Mouse (Mus musculus) megakaryocyte, adult 5-6 weeks (primary cell): ENCODE data around the gene Bpifb9a. TPM values are rescaled to one million over a fixed set of nuclear protein-coding genes. Genes with fewer than 3 reads are reported as not detected.
"Not testable (repeated sequence)": the region's sequence is repeated elsewhere in the genome, so short reads cannot be mapped to it uniquely, and the experiment has no call there.

Experiments used
- ATAC-seq: 2 replicates; pipeline ENCODE4 v1.8.0; 2016; ENCODE audit warnings: mild to moderate bottlenecking, inconsistent platforms; ENCODE audit not compliant: poor library complexity, severe bottlenecking
- total RNA-seq, 2 experiments: library from RNA; stranded (forward) in 1 of 2; stranded (reverse) in 1 of 2; fragments of 153-499, 151-499 nt in 1 of 2; fragments of 221-1000, 200-1000 nt in 1 of 2; gene quantifications; 2 replicates each; pipeline versions ENCODE4 v1.2.3 to v1.2.4; 2015 to 2017

Gene Bpifb9a
- total RNA-seq (2015) (not detected in 2 replicates), total RNA-seq (2017) (not detected in 2 replicates)

DNA sequence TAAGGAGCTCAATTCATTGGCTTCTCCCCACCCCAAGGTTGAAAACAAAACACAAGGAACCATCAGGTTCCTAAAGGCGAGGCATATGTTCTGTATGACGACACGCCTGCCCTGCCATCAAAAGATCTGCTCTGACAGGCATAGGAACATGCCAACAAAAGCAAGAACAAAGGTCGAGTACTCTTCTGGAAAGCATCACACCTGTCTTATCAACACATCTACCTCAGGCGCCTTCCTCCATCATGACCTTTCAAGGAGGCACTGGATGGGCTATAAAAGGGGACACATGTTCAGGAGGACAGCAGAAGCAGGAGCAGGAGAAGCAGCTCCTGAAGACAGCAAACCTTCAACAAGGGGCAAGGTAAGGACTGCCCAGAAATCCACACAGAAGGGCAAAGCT, at the start of gene Bpifb9a:
Gene Bpifb9a, plus strand, starts transcription at position 301 of the 400 bp plus-strand sequence.
- not testable (repeated sequence) for ATAC-seq

DNA sequence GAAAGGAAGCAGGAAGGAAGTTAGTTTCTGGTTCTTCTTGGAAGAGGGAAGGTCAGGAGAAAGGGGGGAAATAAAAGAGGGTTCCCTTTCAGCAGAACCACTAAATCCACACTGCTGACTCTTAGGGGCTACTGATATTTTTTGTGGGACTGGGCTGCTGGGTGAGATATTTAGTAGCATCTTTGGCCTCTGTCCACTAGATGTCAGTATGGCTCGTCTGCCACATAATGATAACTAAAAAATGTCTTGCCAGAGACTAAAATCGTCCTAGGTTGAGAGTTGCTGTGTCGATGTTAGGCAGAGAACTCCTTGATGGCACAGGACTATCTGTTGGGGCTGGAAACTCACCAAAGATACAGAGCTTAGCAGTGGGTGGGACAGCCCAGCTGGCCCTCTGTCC, 48.5 kb upstream of the Bpifb9a start:
- ATAC-seq, result no peak

DNA sequence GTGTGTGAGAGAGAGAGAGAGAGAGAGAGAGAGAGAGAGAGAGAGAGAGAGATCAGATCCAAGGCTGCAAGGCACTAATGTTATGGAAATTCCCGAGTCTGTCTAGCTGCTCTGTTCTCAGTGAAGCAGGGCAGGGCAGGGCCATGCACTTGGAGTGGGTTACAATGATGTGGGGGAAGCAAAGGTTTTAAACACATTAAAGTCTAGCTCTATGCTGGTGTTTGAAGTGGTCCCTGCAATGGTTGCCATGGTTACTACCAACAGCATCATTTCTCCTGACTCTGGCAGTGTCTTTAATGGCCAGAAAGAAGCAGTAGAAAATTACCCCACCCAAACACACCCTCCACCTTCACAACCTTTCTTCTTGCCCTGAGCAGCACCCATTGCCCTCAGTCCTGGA, 46.5 kb upstream of the Bpifb9a start:
- no peak for ATAC-seq

DNA sequence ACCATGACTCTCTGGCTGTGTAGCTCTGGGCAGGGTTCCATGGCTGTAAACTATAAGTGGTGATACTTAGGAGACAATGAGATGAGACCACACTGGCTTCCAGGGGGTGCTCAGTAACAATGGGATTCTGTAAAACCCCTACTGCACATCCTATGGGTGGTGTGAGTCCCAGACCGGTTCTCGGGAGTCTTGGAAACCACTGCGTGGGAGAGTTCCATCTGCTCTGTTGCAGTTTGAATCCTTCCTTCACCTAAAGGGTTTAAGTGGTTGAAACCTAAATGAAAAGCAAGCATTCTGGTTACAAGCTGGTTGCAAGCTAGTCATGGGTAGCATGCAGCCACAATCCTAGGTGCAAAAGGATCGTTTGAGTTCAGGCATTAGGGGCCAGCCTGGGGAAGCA, 45.8 kb upstream of the Bpifb9a start:
- no peak for ATAC-seq

DNA sequence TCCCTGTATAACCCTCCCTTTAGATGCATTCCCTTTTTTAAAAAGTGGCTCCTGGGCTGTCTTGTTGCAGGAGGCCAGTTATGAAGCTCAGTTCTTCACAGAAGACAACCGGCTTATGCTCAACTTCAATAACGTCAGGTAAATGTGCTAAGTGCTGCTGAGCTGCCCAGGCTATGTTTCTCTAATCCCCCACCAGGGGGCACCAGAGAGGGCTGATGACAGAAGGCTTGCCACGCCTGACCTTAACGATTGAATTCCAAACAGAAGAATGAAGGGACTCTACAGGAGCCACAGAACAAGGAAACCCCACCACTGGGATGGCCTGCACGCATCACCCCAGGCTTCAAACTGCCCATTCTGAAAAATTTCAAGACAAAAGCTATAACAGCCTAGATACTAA, 42.5 kb upstream of the Bpifb9a start:
- peak; percentile 72 for ATAC-seq

DNA sequence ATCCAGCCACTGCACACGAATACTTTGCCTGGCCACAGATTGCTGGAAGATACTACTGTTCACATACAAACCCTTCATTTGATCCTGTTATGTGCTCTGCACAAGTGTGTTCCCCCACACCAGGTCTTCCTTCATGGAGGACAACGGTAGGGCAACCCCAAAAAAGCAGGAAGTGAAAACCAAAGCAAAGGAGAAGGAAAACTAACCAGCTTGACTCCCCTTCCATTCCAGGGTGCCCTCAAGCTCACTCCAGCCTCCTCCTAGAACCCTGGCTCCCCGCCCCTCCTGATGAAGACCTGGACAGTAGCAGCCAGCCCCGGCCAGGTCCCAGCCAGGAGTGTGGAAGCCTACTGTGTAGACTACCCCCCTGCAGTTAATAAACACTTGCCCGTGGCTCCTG, 37.7 kb upstream of the Bpifb9a start:
- peak; percentile 77 for ATAC-seq

DNA sequence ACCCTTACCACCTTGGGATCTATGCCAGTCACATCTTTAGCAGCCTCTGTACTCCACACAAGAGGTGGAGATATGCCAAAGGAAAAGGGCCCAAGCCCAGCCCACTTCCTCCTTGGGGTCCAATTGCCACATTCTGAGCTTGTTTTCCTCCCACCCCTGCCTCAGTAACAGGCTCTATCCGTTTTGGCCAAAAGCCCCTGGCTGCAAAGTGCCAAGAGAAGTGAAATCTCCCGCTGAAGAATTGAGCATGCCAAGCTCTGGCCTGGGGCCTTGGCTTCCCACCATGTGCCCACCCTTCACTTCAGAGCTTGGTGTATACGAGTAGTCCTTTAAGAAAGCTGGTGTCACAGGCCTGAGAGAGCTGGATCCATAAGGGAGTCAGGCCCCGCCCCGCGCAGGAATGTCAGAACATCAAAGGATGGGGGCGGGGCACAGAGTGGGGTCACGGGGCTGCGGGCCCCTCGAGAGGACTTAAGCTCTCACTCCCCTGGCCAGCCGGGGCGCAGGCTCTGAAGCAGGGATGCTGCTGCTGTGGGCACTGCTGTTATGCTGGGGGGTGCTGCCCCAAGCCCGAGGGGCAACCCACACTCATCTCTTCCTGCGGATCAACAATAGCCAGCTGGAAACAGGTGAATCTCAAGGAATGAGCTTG, 34.3 kb upstream of the Bpifb9a start, which contains the start of gene Bpifb5:
Gene Bpifb5, plus strand, starts transcription at position 478 of the 652 bp plus-strand sequence.
- peak; percentile 28 for ATAC-seq

DNA sequence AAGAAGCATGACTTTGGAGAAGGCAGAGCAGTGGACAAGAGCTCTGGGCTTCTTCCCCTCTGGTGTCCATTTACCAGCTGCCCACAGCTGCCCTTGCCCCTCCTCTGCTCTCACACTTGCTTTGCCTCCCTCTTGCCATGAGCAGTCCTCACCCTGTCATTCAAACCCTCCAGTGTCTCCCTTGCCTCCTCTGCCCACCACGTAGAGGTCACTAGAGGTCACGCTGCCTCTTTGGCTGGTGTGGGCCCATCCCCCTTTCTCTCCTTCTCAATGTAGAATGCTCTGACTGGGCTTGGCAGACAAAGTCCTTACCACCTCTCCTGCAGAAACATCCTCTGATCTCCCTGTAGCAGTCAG, 33.8 kb upstream of the Bpifb9a start:
- no peak for ATAC-seq

DNA sequence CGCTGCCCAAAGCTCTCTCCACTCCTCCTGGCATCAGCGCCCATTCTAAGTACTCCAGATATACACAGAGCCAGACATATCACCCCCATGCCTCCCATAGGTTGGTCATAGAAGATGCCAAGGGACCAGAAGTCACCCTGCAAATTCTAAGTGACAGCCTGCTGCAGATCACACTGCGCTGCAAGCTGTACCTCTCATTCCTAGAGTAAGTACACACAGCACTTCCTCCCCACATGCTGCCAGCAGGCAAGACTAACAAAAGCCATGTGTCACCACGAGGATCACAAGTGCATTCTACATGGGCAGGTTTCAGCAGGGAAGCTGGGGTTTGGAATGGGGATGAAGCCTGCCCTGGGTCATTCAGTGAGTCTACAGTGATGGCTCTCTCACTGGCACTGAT, 30.7 kb upstream of the Bpifb9a start:
- no peak for ATAC-seq

DNA sequence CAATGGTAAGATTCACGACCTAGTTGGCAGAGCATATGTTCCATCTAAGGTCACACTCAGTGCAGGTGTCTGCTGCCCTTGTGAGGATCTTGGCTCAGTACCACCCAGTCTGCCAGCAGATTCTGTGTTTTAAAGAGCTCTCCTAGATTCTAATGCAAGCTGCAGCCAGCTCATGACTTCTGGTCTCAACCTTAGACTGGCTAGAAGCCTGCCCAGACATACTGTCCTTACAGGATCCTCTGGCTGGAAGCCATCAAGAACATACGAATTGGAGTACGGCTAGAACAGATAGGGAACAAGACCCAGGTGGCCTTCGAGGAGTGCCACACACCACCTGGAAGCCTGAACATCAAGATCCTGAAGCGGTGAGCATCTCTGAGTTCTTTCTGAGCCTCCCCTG, 29.8 kb upstream of the Bpifb9a start:
- no peak for ATAC-seq

DNA sequence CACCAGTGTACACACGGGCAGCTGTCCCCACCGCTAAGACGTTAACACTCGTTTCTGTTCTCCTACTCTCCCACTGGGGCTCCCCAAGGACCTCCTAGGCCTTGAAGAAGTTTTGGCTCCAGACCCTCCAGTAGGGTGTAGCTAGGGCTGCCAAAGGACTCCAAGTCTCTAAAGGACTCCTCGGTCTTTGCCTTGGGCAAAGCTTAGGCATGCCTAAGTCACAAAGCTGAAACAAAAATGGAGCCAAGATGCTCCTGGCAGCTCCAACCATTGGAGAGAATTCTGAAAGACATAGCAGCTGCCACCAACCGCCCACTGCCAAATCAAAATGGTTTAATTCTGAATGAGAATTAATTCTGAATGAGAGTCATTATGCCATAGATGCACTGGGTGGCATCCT, 24.2 kb upstream of the Bpifb9a start:
- no peak for ATAC-seq

DNA sequence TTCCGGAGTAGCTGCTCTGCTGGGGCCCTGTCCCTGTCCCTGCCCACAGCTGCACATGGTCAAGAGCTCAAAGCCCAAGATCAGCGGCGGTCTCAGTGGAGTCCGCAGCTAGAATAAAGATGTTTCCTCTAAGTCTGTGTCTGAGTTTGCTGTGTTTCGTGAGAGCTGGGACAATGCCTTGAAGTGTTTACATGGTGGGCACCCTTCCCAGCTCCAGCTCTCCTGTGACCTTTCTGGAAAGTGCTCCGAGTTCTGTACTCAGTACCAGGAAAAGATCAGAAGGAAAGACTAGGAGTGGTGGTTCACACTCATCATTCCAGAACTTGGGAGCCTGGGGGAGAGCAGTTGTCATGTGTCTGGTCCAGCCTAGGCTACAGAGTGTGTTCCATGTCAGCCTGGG, 16.9 kb upstream of the Bpifb9a start:
- ATAC-seq, result no peak

DNA sequence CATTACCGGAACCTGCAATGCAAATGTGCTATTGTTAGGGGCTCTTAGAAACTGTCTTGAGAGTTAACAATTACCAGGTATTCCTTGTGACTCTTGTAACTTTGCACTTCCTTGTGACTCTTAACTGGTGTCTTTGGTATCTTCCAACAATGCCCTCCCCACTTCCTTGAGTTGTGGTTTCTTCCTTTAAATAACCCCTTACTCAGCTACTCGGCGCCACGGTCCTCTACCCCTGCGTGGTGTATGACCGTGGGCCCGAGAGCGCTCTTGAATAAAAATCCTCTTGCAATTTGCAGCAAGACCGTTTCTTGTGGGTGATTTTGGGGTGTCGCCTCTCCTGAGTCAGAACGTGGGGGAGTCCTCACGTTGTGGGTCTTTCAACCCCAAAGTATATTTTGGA, 14.9 kb upstream of the Bpifb9a start:
- ATAC-seq, result not testable (repeated sequence)

DNA sequence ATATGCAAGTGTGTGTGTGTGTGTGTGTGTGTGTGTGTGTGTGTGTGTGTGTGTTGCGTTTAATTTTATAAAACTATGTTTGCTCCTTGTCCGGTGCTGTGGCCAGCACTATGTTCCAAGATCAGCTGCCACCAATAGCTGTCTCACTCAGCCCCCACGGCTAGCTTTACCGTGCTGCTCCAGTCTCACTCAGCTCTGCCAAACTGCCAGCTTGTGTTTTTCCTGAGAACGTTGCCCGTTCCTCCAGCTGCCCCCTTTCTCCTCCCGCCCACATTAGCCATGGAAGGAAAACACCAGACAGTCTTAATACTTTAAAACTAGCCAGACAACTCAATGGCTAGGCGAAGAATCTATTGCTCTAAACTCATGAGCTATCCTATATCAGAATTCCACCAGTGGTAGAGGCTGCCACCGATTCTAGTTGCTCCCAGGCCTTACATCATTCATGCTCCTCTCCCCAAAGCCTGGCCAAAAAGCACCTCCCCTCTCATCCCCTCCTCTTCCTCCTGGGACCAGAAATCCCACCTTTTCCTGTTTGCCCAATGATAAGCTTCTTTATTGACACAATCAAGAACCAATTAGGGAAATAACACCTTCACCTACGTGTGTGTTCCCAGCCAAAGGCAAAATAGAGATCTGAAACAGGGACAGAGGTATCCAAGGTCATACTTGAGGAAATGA, 14.2 kb upstream of the Bpifb9a start:
- ATAC-seq, result no peak

DNA sequence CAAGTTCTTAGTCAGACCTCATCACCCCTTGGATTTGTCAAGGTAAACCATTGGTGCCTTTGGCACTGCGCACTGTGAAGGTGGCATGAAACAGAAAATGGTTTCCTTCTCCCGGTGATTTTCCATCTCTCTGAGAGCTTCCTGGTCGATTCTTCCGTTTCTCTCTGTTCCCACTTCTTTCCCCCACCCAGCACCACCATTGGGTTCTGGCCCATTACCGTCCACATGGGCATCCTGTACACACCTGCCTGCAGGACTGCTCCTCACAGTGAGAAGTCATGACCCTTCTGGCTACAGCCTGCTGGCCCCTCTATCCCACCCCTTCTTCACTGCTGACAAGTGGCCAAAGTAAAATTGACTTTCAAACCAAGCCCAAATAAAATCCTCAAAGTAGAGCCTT, 12.3 kb upstream of the Bpifb9a start:
- ATAC-seq, result no peak

DNA sequence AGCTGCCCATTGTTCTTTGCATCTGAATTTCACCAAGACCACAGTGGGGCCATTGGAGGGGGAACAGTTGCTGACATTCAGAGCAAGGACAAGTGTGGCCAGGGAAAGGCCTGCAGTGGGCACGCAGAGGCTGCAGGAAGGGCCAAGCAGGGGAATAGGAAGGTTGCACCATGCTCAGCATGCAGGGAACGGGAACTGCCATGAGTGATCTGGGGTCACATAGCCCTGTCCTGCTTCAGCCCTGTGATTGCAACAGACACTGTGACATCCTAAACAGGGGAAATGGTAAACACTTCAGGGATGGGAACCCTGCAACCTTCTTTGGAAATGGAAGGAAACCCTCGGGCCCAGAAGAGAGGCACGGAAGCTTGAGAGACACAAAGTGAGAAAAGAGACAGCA, 2.4 kb upstream of the Bpifb9a start:
- ATAC-seq, result peak; percentile 82

DNA sequence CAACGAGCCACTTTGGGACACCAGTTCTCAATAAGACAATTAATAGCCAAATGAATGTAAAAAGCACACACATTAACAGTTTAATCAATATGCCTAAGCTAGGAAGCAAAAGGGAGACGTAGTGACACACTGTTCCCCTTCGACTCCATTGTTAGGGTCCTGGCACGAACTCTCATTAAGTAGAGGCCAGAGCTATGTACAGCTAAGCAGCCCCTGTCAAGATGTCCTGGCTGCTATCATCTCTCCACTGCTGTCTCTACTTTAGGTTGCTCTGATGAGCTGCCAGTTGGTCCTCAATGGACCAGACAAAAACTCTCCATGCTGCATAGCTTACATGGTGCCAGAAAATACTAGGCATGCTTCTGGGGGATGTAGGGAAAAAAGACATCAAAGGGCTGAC, 1.9 kb upstream of the Bpifb9a start:
- ATAC-seq, result no peak

DNA sequence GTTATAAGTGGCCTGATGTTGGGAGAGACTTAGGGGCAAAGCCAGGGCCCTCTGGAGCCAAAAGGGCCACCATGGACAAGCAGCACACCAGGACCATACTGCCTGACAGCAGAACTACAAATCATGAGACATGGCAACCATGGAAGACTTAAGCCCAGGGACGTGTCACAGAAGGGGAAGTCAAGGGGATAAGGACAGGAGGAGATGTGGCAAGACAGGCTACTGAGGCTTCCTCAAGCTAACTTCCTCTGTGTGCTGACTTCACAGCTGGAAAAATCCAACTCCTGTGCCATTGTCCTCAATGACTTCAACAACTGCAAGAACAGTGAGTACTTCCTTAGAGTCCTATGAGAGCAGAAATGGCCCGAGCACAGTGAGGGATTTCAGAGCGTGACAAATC, 6.7 kb downstream of the Bpifb9a start:
- peak; percentile 96 for ATAC-seq

DNA sequence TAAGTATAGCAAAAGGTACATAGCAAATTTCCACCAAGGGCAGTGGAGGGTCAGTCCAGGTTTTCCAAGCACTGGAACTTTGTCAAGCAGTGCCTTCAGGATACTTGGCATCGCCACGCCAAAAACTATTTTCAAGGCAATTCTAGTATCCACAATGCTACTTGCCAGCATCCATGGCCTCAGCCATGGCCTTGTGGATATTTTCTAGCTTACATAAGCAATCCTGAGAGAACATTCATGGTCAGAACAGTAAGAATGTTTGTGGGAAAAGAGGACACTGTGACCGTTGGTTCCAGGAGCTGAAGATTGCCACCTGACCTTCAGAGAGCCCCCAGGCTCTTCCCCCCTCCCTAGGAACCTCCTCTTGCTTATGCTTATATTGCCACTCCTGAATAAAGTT, 34.2 kb downstream of the Bpifb9a start:
- ATAC-seq, result not testable (repeated sequence)

DNA sequence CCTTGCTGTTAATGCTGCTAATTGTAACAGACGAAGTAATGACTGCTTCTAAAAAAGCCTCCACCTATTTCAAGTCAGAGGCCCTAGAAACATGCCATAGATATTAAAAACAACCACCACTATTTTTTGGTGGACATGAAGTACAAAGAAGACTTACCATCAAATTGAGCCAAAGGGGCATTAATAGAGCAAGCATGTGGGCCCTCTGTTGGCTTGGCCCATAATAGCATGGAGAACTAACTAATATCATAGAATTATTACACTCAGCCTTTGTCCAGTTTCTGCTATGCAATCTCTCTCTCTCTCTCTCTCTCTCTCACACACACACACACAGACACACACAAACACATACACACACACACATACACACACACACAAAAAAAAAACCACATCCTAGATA, 35.2 kb downstream of the Bpifb9a start:
- ATAC-seq, result no peak

DNA sequence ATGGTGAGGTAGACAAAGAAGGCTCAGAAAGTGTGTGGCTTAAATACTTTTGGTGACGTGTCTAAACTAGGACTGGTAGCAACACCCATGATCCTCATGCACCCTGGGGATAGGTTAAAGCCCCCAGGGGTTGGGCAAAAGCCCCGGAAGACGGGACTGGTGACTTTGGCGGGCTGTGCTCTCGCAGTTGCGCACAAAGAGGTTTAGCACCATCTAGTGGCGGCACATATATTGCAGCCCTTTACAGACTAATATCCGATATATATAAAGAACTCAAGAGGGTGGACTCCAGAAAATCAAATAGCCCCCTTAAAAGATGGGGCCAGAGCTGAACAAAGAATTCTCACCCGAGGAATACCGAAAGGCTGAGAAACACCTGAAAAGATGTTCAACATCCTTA, 37.1 kb downstream of the Bpifb9a start:
- ATAC-seq, result not testable (repeated sequence)

DNA sequence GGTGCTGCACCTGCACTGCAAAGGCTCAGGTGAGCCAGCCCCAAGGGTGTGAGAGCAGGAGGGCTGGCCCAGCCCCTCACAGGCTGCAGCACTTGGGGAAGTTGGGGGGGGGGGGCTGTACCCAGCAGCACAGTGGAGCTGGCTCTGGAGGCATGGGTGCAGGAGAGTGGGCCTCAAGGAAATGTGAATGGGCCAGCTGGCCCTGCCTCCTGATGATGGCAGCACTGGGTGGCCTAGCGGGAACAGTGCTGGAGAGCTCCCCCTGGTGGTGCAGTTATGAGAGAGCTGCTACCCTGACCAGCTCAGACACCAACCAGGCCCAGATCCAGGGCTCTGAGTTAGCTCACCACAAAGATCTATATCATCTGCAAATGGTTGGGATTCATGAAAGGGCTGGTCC, 42.8 kb downstream of the Bpifb9a start:
- ATAC-seq, result peak; percentile 93

DNA sequence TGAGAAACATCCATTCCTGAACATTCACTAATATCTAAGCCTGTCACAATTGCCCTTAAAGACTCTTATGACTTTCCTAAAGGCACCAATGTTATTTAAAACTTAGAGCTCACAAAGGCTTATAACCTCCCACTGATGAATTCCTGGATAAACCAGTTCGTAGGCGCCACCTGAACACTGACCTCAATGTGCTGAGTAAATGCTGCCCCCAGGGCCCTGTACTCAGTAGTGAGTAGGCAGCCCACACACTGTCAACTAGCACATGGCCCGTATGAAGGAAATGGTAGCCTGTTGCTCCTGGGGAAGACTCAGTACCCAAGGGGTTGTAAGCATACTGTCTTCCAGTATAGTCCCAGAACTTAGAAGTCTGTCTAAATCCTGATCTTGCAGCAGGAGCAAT, 44.1 kb downstream of the Bpifb9a start:
- no peak for ATAC-seq
